Mouse (Mus musculus) forebrain, postnatal 0 days (tissue): Measurements from ENCODE around the gene H2-Oa. TPM values are rescaled to one million over a fixed set of nuclear protein-coding genes. Genes with fewer than 3 reads are reported as not detected.

Experiments used
- ATAC-seq: fragments of 200-750 bp; cut with Nextera tagmentation; 2 replicates; pipeline ENCODE4 v1.8.0; 2017; ENCODE audit warnings: mild to moderate bottlenecking, moderate library complexity
- DNase-seq: peaks from one replicate; pipeline ENCODE4 v3.0.0-alpha.2; 2015
- H3K27ac ChIP-seq: fragments of 300-500 bp; sonication (generic); 2 replicates; pipeline ENCODE4 v1.5.1; 2014; ENCODE audit warnings: low read depth, mild to moderate bottlenecking, antibody characterized with exemption, low read length, moderate library complexity, mixed read lengths
- H3K27me3 ChIP-seq: fragments of 300-500 bp; sonication (generic); 2 replicates; pipeline ENCODE4 v1.6.1; 2014; ENCODE audit warnings: mild to moderate bottlenecking, low read length, mixed read lengths; ENCODE audit not compliant: insufficient read depth
- H3K36me3 ChIP-seq: fragments of 300-500 bp; sonication (generic); 2 replicates; pipeline ENCODE4 v1.6.1; 2014; ENCODE audit warnings: mild to moderate bottlenecking, moderate library complexity; ENCODE audit not compliant: insufficient read depth
- H3K4me1 ChIP-seq: fragments of 300-500 bp; sonication (generic); 2 replicates; pipeline ENCODE4 v1.6.1; 2014; ENCODE audit warnings: antibody characterized with exemption; ENCODE audit not compliant: insufficient read depth
- H3K4me2 ChIP-seq: fragments of 300-500 bp; sonication (generic); 2 replicates; pipeline ENCODE4 v1.6.1; 2014; ENCODE audit warnings: low read depth, mild to moderate bottlenecking, moderate library complexity
- H3K4me3 ChIP-seq: fragments of 300-500 bp; sonication (generic); 2 replicates; pipeline ENCODE4 v1.5.1; 2014; ENCODE audit warnings: low read depth, low read length, mixed read lengths
- H3K9ac ChIP-seq: fragments of 300-500 bp; sonication (generic); 2 replicates; pipeline ENCODE4 v1.6.1; 2014; ENCODE audit warnings: mild to moderate bottlenecking
- H3K9me3 ChIP-seq: fragments of 300-500 bp; sonication (generic); 2 replicates; pipeline ENCODE4 v1.6.1; 2016; ENCODE audit warnings: low read length
- CTCF ChIP-seq: sonication (generic); IDR thresholded peaks from 2 replicates; pipeline ENCODE4 v1.5.1; 2016; ENCODE audit warnings: antibody characterized with exemption, control low read depth, low read depth
- WGBS: fragments of 180-500 bp; shearing (Covaris S2); extraction: QIAGEN DNeasy Blood & Tissue Kit; methylation state at CpG from one replicate; pipeline ENCODE4 v1.1.7; 2014; 5-methylcytosine and 5-hydroxymethylcytosine counted together
- polyA plus RNA-seq: library from polyadenylated mRNA; unstranded; fragments of >200 nt; fragmentation: Nextera tagmentation; extraction: Ambion mirVana; gene quantifications from 2 replicates; pipeline ENCODE4 v1.2.1, GENCODE M21; 2015
- total RNA-seq: library from RNA; depleted of rRNA; stranded (reverse); fragments of >200 nt; gene quantifications from 2 replicates; pipeline ENCODE4 v1.2.3, GENCODE M21; 2014

The H2-Oa gene
- total and polyA plus RNA-seq, 2 experiments from 2014 or later = not detected

DNA sequence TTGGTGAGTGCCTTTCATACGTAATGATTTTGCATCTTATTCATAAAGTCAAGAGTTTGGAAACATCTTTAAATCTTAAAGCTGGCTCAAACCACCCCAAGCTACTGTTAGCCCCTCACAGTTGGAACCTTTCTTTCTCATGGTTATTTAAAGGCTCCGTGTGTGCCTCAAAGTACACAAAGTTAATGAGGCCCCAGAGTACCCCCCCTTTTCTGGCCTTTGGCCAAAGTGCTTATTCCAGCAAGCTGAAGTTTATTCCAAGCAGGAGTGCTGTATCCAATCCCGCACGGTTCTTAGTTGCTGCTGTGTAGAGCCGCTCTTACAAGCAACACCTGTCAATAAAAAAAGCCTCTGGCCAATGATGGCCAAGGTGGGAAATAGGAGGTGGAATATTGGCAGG lies 7.4 kb downstream of the H2-Oa start:
- no peaks in the 10 kb centered on the region for H3K4me1 ChIP-seq
- WGBS = 29% methylated on average over 5 of the region's 5 CpGs
- no peak for DNase-seq
- no peaks in the 10 kb centered on the region for H3K27me3 ChIP-seq
- ATAC-seq = no peak
- no peak overlapping the region for H3K4me3 ChIP-seq
- no peak overlapping the region for H3K27ac ChIP-seq
- H3K36me3 ChIP-seq = no peaks in the 10 kb centered on the region
- H3K9ac ChIP-seq = no peak overlapping the region
- H3K4me2 ChIP-seq = no peak overlapping the region
- H3K9me3 ChIP-seq = no peaks in the 10 kb centered on the region
- no peak for TF ChIP-seq CTCF

GRCm38 (mm10) chr17:34101185-34101584 lies 9.0 kb downstream of the H2-Oa start:
- no peaks in the 10 kb centered on the region for H3K27me3 ChIP-seq
- no peaks in the 10 kb centered on the region for H3K4me1 ChIP-seq
- DNase-seq = no peak
- no peak for TF ChIP-seq CTCF
- H3K9ac ChIP-seq = no peak overlapping the region
- ATAC-seq = peak; percentile 6; the same call in 1 of the 2 replicates
- H3K27ac ChIP-seq = no peak overlapping the region
- H3K9me3 ChIP-seq = no peaks in the 10 kb centered on the region
- 31% methylated on average over 5 of the region's 5 CpGs for WGBS
- H3K4me2 ChIP-seq = no peak overlapping the region
- no peaks in the 10 kb centered on the region for H3K36me3 ChIP-seq
- no peak overlapping the region for H3K4me3 ChIP-seq

GRCm38 (mm10) chr17:34101604-34102032 lies 9.5 kb downstream of the H2-Oa start:
- peak overlapping the region; percentile 35 for H3K4me2 ChIP-seq
- no peaks in the 10 kb centered on the region for H3K27me3 ChIP-seq
- TF ChIP-seq CTCF = peak; percentile 90
- peak; percentile 90 for ATAC-seq
- DNase-seq = peak; percentile 93
- no peak overlapping the region for H3K4me3 ChIP-seq
- H3K36me3 ChIP-seq = no peaks in the 10 kb centered on the region
- WGBS = 6% methylated on average over 12 of the region's 12 CpGs
- no peaks in the 10 kb centered on the region for H3K9me3 ChIP-seq
- no peaks in the 10 kb centered on the region for H3K4me1 ChIP-seq
- no peak overlapping the region for H3K9ac ChIP-seq
- H3K27ac ChIP-seq = no peak overlapping the region

DNA sequence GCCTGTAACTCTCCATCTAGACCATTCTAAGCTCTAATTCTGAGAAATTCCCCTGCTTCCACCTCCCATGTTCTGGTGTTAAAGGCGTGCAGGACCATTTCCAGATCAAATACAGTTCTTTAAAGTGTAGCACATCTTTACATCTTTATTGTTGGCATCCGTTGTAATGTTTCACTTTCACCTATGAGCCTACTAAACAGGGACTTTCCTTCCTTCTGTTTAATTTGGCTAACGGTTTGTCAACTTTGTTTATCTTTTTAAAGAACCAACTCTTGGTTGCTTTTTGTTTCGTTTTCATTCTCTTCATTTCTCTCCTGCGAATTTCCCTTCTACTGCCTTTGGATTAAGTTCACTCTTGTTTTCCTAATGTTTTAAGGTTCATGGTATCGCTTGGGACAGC lies 10.7 kb downstream of the H2-Oa start:
- H3K27me3 ChIP-seq = no peaks in the 10 kb centered on the region
- H3K9ac ChIP-seq = no peak overlapping the region
- H3K4me2 ChIP-seq = no peak overlapping the region
- H3K9me3 ChIP-seq = no peaks in the 10 kb centered on the region
- TF ChIP-seq CTCF = no peak
- 76% methylated on average over 6 of the region's 6 CpGs for WGBS
- no peaks in the 10 kb centered on the region for H3K36me3 ChIP-seq
- H3K4me1 ChIP-seq = no peaks in the 10 kb centered on the region
- DNase-seq (no peak), ATAC-seq (no peak)
- H3K4me3 ChIP-seq = no peak overlapping the region
- H3K27ac ChIP-seq = no peak overlapping the region

DNA sequence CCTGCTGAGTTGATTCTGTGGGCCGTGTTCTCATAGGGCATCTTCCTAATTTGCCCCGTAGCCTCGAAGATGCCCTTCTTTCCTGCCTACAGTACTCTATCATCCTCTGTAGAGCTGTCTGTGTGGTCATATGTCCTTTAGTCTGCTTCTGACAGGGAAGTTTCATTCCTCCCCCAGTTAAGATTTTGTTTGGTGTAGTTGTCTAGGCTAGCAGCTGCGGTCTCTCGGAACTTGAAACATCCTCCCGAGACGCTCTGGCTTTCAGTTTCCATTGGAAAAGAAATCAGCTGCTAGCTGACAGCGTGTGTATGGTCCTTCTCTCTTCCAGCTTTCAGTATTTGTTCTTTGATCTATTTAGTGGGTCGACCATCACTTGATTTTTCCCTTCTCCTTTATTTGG lies 12.7 kb downstream of the H2-Oa start:
- Histone ChIP-seq H3K36me3 (peaks cover 8% of the 10 kb centered on the region; the same call in 1 of the 2 replicates), H3K4me3 (no peak overlapping the region), H3K9me3 (no peaks in the 10 kb centered on the region), H3K4me2 (no peak overlapping the region), H3K9ac (no peak overlapping the region), H3K27me3 (no peaks in the 10 kb centered on the region), H3K27ac (no peak overlapping the region), H3K4me1 (0 out of 2 replicates have a peak, but pooled peaks cover 3% of the 10 kb centered on the region)
- DNase-seq = no peak
- WGBS = 86% methylated on average over 9 of the region's 9 CpGs
- TF ChIP-seq CTCF = no peak
- ATAC-seq = no peak

DNA sequence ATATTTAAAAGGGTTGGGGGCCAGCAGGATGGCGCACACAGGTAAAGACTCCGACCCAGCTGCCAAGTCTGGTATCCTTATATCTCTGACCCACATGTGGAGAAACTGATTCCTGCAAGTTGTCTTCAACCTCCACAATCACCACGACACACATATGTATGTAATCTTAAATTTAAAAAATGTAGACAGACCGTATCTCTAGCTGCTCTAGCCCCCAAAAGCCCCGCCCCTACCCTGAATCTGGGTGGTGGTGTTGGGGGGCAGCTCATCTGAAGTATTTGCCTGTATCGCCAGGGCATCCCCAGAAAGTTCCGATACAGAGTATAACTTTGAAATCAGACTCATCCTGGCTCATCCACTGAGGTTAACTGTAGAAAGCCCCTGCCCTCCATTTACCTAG lies 14.4 kb downstream of the H2-Oa start:
- Histone ChIP-seq H3K36me3 (peaks cover 24% of the 10 kb centered on the region), H3K9ac (no peak overlapping the region), H3K9me3 (no peaks in the 10 kb centered on the region), H3K4me2 (no peak overlapping the region), H3K27me3 (no peaks in the 10 kb centered on the region), H3K4me1 (0 out of 2 replicates have a peak, but pooled peaks cover 4% of the 10 kb centered on the region), H3K4me3 (no peak overlapping the region), H3K27ac (no peak overlapping the region)
- TF ChIP-seq CTCF = no peak
- DNase-seq (no peak), ATAC-seq (no peak)
- 89% methylated on average over 7 of the region's 7 CpGs for WGBS

GRCm38 (mm10) chr17:34107109-34107867 lies 15.1 kb downstream of the H2-Oa start:
- H3K27ac ChIP-seq = no peak overlapping the region
- ATAC-seq = peak; percentile 44
- 0 out of 2 replicates have a peak, but pooled peaks cover 4% of the 10 kb centered on the region for H3K4me1 ChIP-seq
- no peak overlapping the region for H3K4me2 ChIP-seq
- DNase-seq = no peak
- no peak for TF ChIP-seq CTCF
- 74% methylated on average over 7 of the region's 7 CpGs for WGBS
- no peak overlapping the region for H3K9ac ChIP-seq
- H3K9me3 ChIP-seq = no peaks in the 10 kb centered on the region
- peaks cover 32% of the 10 kb centered on the region for H3K36me3 ChIP-seq
- no peak overlapping the region for H3K4me3 ChIP-seq
- H3K27me3 ChIP-seq = no peaks in the 10 kb centered on the region
